Mouse (Mus musculus) urinary bladder, adult 18-20 months (tissue): ENCODE measurements around the gene Gjd3.

Experiments used
- DNase-seq, 2 experiments: peaks; one replicate each; pipeline ENCODE4 v3.0.0; 2022; ENCODE audit warnings: low spot score in 2 of 2, mixed read lengths in 2 of 2

Gene Gjd3

GRCm38 (mm10) chr11:98947969-98948569 lies 34.7 kb downstream of the Gjd3 start:
- DNase-seq = no peak

- no peak for DNase-seq
Observed at GRCm38 (mm10) chr11:98945605-98945977, 37.2 kb downstream of the Gjd3 start.

- no peak for DNase-seq
Observed at GRCm38 (mm10) chr11:98944897-98945604, 37.8 kb downstream of the Gjd3 start.

- DNase-seq = no peak
Observed at GRCm38 (mm10) chr11:98943741-98944461, 38.9 kb downstream of the Gjd3 start.

- DNase-seq = no peak
Observed at GRCm38 (mm10) chr11:98942923-98943641, 39.7 kb downstream of the Gjd3 start.

GRCm38 (mm10) chr11:98942555-98942922 lies 40.3 kb downstream of the Gjd3 start:
- DNase-seq = no peak

GRCm38 (mm10) chr11:98941826-98942550 lies 40.8 kb downstream of the Gjd3 start:
- DNase-seq = peak; percentile 70 to 76

- no peak for DNase-seq
Observed at GRCm38 (mm10) chr11:98941341-98941825, 41.4 kb downstream of the Gjd3 start.

GRCm38 (mm10) chr11:98940776-98941175 lies 42.0 kb downstream of the Gjd3 start:
- DNase-seq = no peak

GRCm38 (mm10) chr11:98939953-98940641 lies 42.7 kb downstream of the Gjd3 start:
- DNase-seq = no peak

- DNase-seq = no peak
Observed at GRCm38 (mm10) chr11:98939084-98939952, 43.5 kb downstream of the Gjd3 start.

- no peak for DNase-seq
Observed at GRCm38 (mm10) chr11:98938701-98939083, 44.1 kb downstream of the Gjd3 start.

- DNase-seq = no peak
Observed at GRCm38 (mm10) chr11:98937914-98938694, 44.7 kb downstream of the Gjd3 start.

- peak; percentile 77 to 86 for DNase-seq
Observed at GRCm38 (mm10) chr11:98937410-98937913, 45.4 kb downstream of the Gjd3 start.

GRCm38 (mm10) chr11:98936606-98937409 lies 46.0 kb downstream of the Gjd3 start:
- no peak for DNase-seq

- no peak for DNase-seq
Observed at GRCm38 (mm10) chr11:98936170-98936569, 46.6 kb downstream of the Gjd3 start.

- DNase-seq = no peak
Observed at GRCm38 (mm10) chr11:98935123-98935522, 47.7 kb downstream of the Gjd3 start.

GRCm38 (mm10) chr11:98934367-98934766 lies 48.4 kb downstream of the Gjd3 start:
- DNase-seq = no peak
